Mouse (Mus musculus): ENCODE measurements around the gene Amz1.

The Amz1 gene

DNA sequence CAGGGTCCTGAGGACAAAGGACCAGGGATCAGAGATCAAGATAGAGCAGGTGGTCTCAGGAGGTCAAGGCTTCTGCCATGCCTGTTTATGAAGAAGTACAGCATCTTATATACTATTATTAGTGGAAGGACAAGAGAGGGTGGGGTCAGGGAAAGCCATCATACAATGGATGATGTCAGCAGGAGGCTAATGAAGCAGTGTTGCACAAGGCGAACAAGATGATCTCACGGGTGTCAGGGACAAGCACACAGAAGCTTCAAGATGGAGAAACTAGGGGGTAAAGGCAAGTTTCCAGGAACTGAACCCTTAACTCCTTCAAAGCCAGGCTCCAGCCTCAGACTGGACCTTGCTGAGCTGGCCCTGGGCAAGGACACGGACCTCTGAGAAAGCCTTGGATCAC is 1.8 kb upstream of the Amz1 start:
- no peak for DNase-seq (ENCODE audit: low read depth in 2 of 2, low spot score in 2 of 2)

GRCm38 (mm10) chr5:140726062-140726839 is 2.3 kb downstream of the Amz1 start:
- no peak for DNase-seq (ENCODE audit: low read depth in 2 of 2, low spot score in 2 of 2)

DNA sequence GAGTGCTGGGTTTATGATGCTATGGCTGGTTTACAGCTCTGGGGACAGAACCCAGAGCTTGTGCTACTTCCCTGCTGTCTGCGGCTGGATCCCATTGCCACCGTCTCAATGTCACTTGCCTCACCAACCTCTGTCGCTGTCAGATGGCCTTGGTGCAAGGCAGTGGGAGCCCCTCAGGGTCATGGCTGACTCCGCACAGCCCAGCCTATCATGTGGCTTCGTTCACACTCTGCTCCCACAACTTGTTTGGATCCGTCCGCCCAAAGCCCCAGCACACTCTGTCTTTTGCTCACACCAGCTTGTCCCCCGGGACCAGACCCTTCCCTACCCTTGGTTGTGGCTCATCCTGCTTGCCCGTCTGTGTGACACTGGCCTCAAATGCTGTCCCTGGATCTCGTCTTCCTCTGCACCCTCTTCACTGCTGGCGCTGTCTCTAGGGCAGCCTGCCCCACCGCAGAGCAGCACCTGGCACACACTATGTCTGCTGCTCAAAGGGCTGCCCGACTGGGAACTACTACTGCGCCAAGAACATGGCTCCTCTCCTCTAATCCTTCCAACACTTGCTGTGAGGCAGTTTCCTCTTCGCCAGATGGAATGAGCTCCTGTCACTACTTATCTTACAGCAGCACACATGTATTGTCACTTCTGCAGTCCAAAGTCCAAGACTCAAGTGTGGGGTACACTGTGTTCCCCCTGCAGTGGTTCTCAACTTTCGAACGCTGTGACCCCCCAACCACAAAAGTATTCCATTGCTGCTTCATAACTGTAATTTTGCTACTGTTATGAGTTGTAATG is 3.2 kb downstream of the Amz1 start:
- no peak for DNase-seq (ENCODE audit: low read depth in 2 of 2, low spot score in 2 of 2)

GRCm38 (mm10) chr5:140731040-140731797 is 7.3 kb downstream of the Amz1 start:
- DNase-seq (ENCODE audit: low read depth in 2 of 2, low spot score in 2 of 2), result no peak

GRCm38 (mm10) chr5:140732195-140732594 is 8.3 kb downstream of the Amz1 start:
- DNase-seq (ENCODE audit: low read depth in 2 of 2, low spot score in 2 of 2), result peak; percentile 44 to 60

DNA sequence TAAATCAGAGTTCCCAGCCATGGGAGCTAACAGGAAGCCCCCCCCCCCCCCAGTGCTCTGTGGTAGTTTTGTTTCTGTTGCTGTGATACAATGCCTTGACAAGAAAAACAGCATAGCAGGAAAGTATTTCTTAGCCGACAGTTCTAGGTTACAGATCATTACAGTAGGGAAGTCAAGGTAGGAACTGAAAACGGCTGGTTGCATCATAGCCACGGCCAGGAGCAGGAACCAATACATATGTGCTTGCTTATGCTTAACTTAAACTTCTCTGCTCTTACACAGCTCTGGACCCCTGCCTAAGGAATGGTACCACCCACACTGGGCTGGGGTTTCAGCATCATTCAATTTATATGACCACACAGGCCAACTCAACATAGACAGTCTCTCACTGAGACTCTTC is 9.4 kb downstream of the Amz1 start:
- DNase-seq (ENCODE audit: low read depth in 2 of 2, low spot score in 2 of 2), result no peak

DNA sequence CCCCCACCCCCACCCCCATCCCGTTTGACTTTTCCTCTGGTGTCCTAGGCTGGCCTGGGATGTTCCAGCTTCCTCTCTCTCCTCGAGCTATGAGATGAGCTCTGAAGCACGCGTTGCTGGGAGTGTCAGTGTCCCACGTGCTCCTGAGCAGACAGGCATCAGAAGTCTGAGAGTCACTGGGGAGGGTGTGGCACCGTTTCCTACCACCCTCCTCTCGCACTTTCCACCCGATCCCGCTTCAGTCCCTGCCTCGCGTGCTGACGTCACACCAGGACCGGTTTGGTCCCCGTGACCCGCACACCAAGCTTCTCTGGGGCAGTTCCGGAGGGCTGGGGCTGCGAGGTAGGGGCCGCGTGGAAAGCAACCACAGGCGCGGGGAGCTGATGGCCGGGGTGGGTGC is 11.4 kb downstream of the Amz1 start:
- DNase-seq (ENCODE audit: low read depth in 2 of 2, low spot score in 2 of 2), result peak; percentile 37 to 57

DNA sequence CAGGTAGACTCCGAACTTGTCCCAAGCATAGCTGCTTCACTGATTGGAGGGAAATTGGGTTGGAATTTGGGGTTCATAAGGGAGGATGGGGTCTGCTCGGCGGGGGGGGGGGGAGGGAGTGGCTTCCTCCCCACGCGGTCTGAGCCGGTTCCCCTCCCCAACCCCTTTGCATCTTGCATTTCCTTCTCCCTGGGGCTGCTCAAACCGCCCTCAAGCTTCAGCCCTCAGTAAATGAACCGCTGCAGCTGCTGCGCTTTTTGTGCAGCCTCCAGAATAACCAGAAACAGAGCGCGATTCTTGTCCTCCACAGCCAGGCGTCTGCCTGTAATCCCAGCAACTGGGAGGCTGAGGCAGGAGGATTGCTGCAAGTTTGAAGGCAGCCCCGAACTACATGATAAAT is 12.2 kb downstream of the Amz1 start:
- DNase-seq (ENCODE audit: low read depth in 2 of 2, low spot score in 2 of 2), result peak in 1 of 2 experiments; percentile 13

DNA sequence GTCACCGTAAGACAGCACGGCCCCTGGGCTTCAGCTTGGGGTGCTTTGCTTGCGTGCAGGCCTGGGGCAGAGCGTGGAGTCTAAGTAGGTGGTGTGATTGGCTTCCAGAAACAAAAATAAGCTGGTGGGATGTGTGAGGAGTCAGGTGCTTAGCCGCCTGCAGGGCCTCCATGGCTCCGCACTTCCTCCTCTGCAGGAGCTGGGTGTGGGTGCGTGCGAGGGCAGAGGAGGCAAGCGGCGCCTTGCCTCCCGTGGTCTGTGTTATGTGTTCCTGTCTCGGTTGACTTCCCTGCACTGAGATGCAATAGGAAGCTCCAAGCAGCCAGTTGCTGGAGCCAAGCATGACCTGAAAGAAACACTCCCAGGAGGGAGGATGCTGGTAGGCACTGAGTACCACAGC is 15.9 kb downstream of the Amz1 start:
- DNase-seq (ENCODE audit: low read depth in 2 of 2, low spot score in 2 of 2), result no peak

DNA sequence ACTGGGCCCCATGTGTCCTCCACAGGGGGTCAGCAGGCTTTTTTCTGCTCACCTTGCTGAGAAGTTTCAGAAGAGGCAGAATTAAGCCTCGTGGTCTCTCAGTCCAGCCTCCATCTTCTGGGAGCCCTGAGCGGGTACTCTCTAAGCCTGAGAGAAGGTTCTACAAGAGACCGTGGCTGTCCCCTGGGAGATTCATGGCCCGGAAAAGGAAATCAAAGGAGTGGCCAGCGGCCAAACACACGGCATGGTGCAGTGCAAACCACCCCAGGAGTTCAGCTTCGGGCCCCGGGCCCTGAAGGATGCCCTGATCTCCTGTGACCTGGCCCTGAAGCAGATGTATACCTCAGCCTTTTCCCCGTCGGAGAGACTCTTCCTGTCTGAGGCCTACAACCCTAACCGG is 17.1 kb downstream of the Amz1 start:
- no peak for DNase-seq (ENCODE audit: low read depth in 2 of 2, low spot score in 2 of 2)

- no peak for DNase-seq (ENCODE audit: low read depth in 2 of 2, low spot score in 2 of 2)
Observed at GRCm38 (mm10) chr5:140741877-140742276, 17.9 kb downstream of the Amz1 start.

DNA sequence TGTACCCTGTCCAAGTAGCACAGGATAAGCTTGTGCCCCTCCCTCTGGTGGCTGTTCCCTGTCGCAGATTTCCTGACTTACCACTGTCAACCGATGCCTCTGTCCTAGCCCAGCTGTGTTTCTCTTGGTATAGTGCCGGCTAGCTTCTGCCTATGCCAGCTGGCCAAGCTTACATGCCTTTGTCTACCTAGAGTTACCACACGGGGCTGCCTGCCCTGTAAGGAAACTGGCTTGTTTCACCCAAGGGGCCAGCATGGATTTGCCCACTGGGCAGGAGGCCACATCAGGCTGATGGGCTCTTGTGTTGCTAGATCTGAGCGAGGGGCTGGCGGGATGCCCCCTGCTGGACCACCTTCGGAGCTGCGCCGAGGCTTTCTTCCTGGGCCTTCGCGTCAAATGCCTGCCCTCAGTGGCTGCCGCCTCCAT is 19.8 kb downstream of the Amz1 start:
- DNase-seq (ENCODE audit: low read depth in 2 of 2, low spot score in 2 of 2), result no peak

DNA sequence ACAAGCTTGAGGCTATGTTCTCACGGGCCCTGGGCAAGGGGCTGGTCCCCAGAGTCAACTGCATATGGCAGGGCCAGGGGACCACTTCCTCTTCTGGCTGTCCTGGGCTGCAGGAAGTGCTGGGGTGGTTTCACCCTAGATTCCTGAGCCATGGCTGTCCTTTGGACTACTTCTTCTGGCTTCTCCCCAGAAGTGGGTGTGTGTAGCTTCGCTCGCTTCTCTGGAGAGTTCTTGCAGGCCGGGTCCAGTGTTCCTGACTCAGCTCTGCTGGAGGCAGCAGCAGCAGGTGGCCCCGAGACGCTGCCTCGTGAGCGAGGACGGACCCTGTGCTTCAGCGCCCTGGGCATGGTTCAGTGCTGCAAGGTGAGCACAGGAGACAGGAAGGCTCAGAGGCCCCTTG is 24.5 kb downstream of the Amz1 start:
- no peak for DNase-seq (ENCODE audit: low read depth in 2 of 2, low spot score in 2 of 2)

- peak; percentile 37 to 55 for DNase-seq (ENCODE audit: low read depth in 2 of 2, low spot score in 2 of 2)
Observed at GRCm38 (mm10) chr5:140749062-140749875, 25.3 kb downstream of the Amz1 start.

DNA sequence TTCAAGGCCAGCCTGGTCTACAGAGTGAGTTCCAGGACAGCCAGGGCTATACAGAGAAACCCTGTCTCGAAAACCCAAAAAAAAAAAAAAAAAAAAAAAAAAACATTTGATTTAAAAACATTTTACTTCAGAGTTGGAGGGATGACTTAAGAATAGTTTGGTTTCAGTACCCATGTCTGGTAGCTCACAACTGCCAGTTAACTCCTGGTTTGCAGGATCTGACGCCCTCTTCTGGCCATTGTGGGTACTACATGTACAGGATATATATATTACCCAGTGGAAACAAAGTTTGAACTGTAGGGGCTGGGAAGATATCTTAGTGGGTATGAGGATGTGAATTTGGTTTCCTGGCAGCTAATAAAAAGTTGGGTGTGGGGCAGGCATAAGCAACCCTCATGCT is 27.0 kb downstream of the Amz1 start:
- DNase-seq (ENCODE audit: low read depth in 2 of 2, low spot score in 2 of 2), result peak; percentile 47 to 56

GRCm38 (mm10) chr5:140752041-140752440 is 28.1 kb downstream of the Amz1 start:
- DNase-seq (ENCODE audit: low read depth in 2 of 2, low spot score in 2 of 2), result no peak

- no peak for DNase-seq (ENCODE audit: low read depth in 2 of 2, low spot score in 2 of 2)
Observed at GRCm38 (mm10) chr5:140752639-140753038, 28.7 kb downstream of the Amz1 start.

GRCm38 (mm10) chr5:140753223-140753622 is 29.3 kb downstream of the Amz1 start:
- DNase-seq (ENCODE audit: low read depth in 2 of 2, low spot score in 2 of 2), result no peak

GRCm38 (mm10) chr5:140758864-140759263 is 34.9 kb downstream of the Amz1 start:
- DNase-seq (ENCODE audit: low read depth in 2 of 2, low spot score in 2 of 2), result no peak

DNA sequence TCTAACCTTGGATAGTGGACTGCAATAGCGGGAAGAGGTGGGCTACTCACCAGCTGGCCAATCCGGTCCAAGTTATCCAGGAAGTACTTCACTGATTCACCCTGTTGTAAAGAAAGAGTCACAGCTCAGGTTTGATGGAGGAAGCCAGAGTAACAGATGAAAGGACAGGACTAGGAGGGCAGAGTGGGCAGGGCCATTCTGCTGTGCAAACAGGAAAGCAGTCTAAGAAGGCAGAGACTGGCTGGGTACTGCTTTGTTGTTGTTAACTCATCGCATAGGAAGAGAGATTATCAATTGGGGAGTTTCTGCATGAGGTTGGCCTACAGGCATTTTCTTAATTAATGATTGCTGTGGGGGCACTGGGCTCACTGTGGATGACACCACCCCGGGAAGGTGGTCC is 38.6 kb downstream of the Amz1 start:
- no peak for DNase-seq (ENCODE audit: low read depth in 2 of 2, low spot score in 2 of 2)
